Mouse (Mus musculus) layer of hippocampus, adult 6 months (tissue): ENCODE measurements around the gene Scd3. TPM values are rescaled to one million over a fixed set of nuclear protein-coding genes. Genes with fewer than 3 reads are reported as not detected.

Experiments used
- long read RNA-seq, 2 experiments: library from polyadenylated mRNA; unstranded; transcript quantifications; one replicate each; pipeline ENCODE4 v2.0.0; 2019 to 2020
- polyA plus RNA-seq: library from polyadenylated mRNA; unstranded; fragments of <200 nt; fragmentation: Nextera tagmentation; gene quantifications from 2 replicates; pipeline ENCODE4 v1.2.3, GENCODE M21; 2021

Gene Scd3
- 2.6 and 3.9 TPM in 2 replicates for polyA plus RNA-seq
- long read RNA-seq, experiment 1, partial matches to known transcripts, result 0 of 1 reads
- long read RNA-seq, experiment 1, other reads (novel, unspliced or antisense), result 0 of 1 reads
- long read RNA-seq, experiment 2, partial matches to known transcripts, result 0 of 1 reads
- long read RNA-seq, experiment 2, other reads (novel, unspliced or antisense), result 0 of 1 reads

GRCm38 (mm10) chr19:44203015-44203564 lies at the start of gene Scd3:
Gene Scd3 (plus strand): TSS chr19:44203269.

GRCm38 (mm10) chr19:44192342-44192741 lies 10.7 kb upstream of the Scd3 start, which contains the start of gene Pkd2l1:
Gene Pkd2l1 (minus strand): TSS chr19:44192442.

DNA sequence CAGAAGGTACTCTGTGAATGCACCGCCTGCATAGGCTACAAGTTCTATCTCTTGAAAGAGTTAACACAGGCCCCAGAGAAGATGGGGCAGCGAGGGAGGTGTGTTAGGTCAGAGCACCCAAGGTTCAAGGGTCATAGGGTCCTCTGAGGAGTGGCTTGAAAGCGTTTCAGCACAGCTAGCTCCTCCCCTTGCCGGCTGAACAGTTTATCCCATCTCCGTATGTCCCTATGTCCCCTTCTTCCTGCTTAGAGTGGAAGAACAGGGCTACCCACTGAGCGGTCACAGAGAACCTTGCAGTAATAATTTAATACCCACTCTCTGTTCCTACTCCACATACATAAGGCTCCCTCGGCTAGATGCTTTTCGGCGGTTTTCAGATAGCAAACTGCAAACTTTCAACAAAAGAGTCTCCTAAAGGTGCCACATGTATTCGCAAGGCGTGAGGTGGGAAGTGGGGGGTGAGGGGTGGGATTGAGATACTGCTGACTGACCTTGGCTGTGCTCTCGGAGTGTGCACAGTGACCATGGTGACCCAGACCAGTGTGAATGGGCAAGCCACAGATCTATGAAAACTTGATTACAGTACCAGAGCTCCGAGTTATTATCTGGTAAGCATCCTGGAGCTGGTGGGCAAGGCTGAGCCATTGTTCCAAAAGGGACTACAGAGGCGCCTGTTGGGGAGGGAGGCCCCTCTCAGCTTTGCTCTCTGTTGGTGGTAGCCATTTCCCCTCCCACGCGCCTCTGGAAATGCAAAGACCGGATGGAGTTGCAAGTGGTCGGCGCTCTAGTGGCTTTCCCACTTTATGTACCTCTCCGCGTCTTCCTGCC lies 90.1 kb downstream of the Scd3 start, which contains the start of gene Scd2:
Gene Scd2 (plus strand): TSS at position 734 of the 828 bp plus-strand sequence.

Other genes starting within 250 kb of the Scd3 start
- 0.98 and 1.9 TPM in 2 replicates for gene Cpn1, start 216.7 kb upstream of the Scd3 start, polyA plus RNA-seq
- gene Cyp2c23, start 174.1 kb upstream of the Scd3 start, polyA plus RNA-seq, result not detected in 2 replicates
- gene Erlin1, start 133.5 kb upstream of the Scd3 start, polyA plus RNA-seq, result 5.7 and 6.4 TPM in 2 replicates
- 2.6 and 4.0 TPM in 2 replicates for gene Chuk, start 95.8 kb upstream of the Scd3 start, polyA plus RNA-seq
- gene Cwf19l1, start 67.4 kb upstream of the Scd3 start, polyA plus RNA-seq, result 19.2 and 20.2 TPM in 2 replicates
- 75.2 and 77.5 TPM in 2 replicates for gene Bloc1s2, start 56.8 kb upstream of the Scd3 start, polyA plus RNA-seq
- gene Pkd2l1, start 10.8 kb upstream of the Scd3 start, polyA plus RNA-seq, result 0.11 and 0.25 TPM in 2 replicates
- 135 and 172 TPM in 2 replicates for gene Scd2, start 90.4 kb downstream of the Scd3 start, polyA plus RNA-seq
- 0.18 and 0.41 TPM in 2 replicates for gene Scd4, start 129.8 kb downstream of the Scd3 start, polyA plus RNA-seq
- 14.1 and 21.3 TPM in 2 replicates for gene Scd1, start 204.6 kb downstream of the Scd3 start, polyA plus RNA-seq